Mouse (Mus musculus): ENCODE results near the gene Gm136. TPM values are rescaled to one million over a fixed set of nuclear protein-coding genes. Genes with fewer than 3 reads are reported as not detected.
"Not testable (repeated sequence)": the region's sequence is repeated elsewhere in the genome, so short reads cannot be mapped to it uniquely, and the experiment has no call there.

Gene Gm136
- total and polyA plus RNA-seq, 3 experiments, result not detected

GRCm38 (mm10) chr4:34734461-34734860 lies 21.6 kb downstream of the Gm136 start:
- H3K36me3 ChIP-seq (replicated peaks), result no peaks in the 10 kb centered on the region
- H3K9me3 ChIP-seq (replicated peaks), result no peaks in the 10 kb centered on the region
- H3K27me3 ChIP-seq (ENCODE audit: insufficient read depth, low read length), result peaks cover 26% of the 10 kb centered on the region
- TF ChIP-seq CTCF (IDR thresholded peaks at IDR 0.05; ENCODE audit: low read depth, low read length) (no peak), TAL1 (conservative IDR thresholded peaks at IDR 0.05; ENCODE audit: low read depth, low read length) (no peak), POLR2AphosphoS5 (IDR thresholded peaks at IDR 0.05; ENCODE audit: insufficient replicate concordance, low read depth, low read length) (no peak)
- peaks cover 8% of the 10 kb centered on the region for H3K4me1 ChIP-seq (ENCODE audit: insufficient read depth, low read depth, low read length)
- no peak overlapping the region for H3K4me3 ChIP-seq (ENCODE audit: low read depth, low read length)
- DNase-seq (ENCODE audit: low spot score), result no peak
- ATAC-seq (ENCODE audit: extremely low read depth, insufficient number of reproducible peaks, low FRiP score, poor library complexity, severe bottlenecking), result no peak

- not testable (repeated sequence) for ATAC-seq (ENCODE audit: extremely low read depth, insufficient number of reproducible peaks, low FRiP score, poor library complexity, severe bottlenecking); H3K4me1 ChIP-seq (ENCODE audit: insufficient read depth, low read depth, low read length); DNase-seq (ENCODE audit: low spot score); H3K36me3 ChIP-seq (replicated peaks); H3K4me3 ChIP-seq (ENCODE audit: low read depth, low read length); H3K9me3 ChIP-seq (replicated peaks)
- peaks cover 16% of the 10 kb centered on the region for H3K27me3 ChIP-seq (ENCODE audit: insufficient read depth, low read length)
Observed at GRCm38 (mm10) chr4:34733415-34733814, 22.6 kb downstream of the Gm136 start.

GRCm38 (mm10) chr4:34729851-34730341 lies 26.2 kb downstream of the Gm136 start, which contains the start of gene Cfap206:
Gene Cfap206, minus strand, starts transcription at chr4:34730206.
- ATAC-seq (ENCODE audit: extremely low read depth, insufficient number of reproducible peaks, low FRiP score, poor library complexity, severe bottlenecking) (no peak; the same call in 1 of the 2 replicates), DNase-seq (ENCODE audit: low spot score) (peak; percentile 12)
- no peak for TF ChIP-seq TAL1 (conservative IDR thresholded peaks at IDR 0.05; ENCODE audit: low read depth, low read length)
- no peak for TF ChIP-seq CTCF (IDR thresholded peaks at IDR 0.05; ENCODE audit: low read depth, low read length)
- TF ChIP-seq POLR2AphosphoS5 (IDR thresholded peaks at IDR 0.05; ENCODE audit: insufficient replicate concordance, low read depth, low read length), result no peak
- TF ChIP-seq GATA1 (IDR thresholded peaks at IDR 0.05; ENCODE audit: borderline replicate concordance, low read length), result no peak
- no peak for TF ChIP-seq GATA2 (IDR thresholded peaks at IDR 0.05; ENCODE audit: borderline replicate concordance, low read depth, low read length)

GRCm38 (mm10) chr4:34725710-34726109 lies 30.4 kb downstream of the Gm136 start:
- H3K9me3 ChIP-seq (replicated peaks); DNase-seq (ENCODE audit: low spot score); H3K4me3 ChIP-seq (ENCODE audit: low read depth, low read length); H3K36me3 ChIP-seq (replicated peaks); H3K4me1 ChIP-seq (ENCODE audit: insufficient read depth, low read depth, low read length); ATAC-seq (ENCODE audit: extremely low read depth, insufficient number of reproducible peaks, low FRiP score, poor library complexity, severe bottlenecking): not testable (repeated sequence)
- peaks cover 15% of the 10 kb centered on the region for H3K27me3 ChIP-seq (ENCODE audit: insufficient read depth, low read length)

More at GRCm38 (mm10) chr4:34729851-34730341, 26.2 kb downstream of the Gm136 start, which contains the start of gene Cfap206:
- H3K36me3 ChIP-seq (replicated peaks), result no peaks in the 10 kb centered on the region
- H3K4me3 ChIP-seq (ENCODE audit: low read depth, low read length), result peak within 1 kb of the TSS; percentile 64; the same call in 1 of the 2 replicates
- H3K9me3 ChIP-seq (replicated peaks), result no peaks in the 10 kb centered on the region
- H3K4me1 ChIP-seq (ENCODE audit: insufficient read depth, low read depth, low read length), result peaks cover 8% of the 10 kb centered on the region
- peaks cover 13% of the 10 kb centered on the region for H3K27me3 ChIP-seq (ENCODE audit: insufficient read depth, low read length)

- no peak for TF ChIP-seq GATA2 (IDR thresholded peaks at IDR 0.05; ENCODE audit: borderline replicate concordance, low read depth, low read length)
- TF ChIP-seq POLR2AphosphoS5 (IDR thresholded peaks at IDR 0.05; ENCODE audit: insufficient replicate concordance, low read depth, low read length), result no peak
- TF ChIP-seq TAL1 (conservative IDR thresholded peaks at IDR 0.05; ENCODE audit: low read depth, low read length), result no peak
- TF ChIP-seq GATA1 (IDR thresholded peaks at IDR 0.05; ENCODE audit: borderline replicate concordance, low read length), result no peak
- TF ChIP-seq CTCF (IDR thresholded peaks at IDR 0.05; ENCODE audit: low read depth, low read length), result no peak
- peaks cover 8% of the 10 kb centered on the region for H3K27me3 ChIP-seq (ENCODE audit: insufficient read depth, low read length)
- H3K36me3 ChIP-seq (replicated peaks), result no peaks in the 10 kb centered on the region
- no peak overlapping the region for H3K4me3 ChIP-seq (ENCODE audit: low read depth, low read length)
- ATAC-seq (ENCODE audit: extremely low read depth, insufficient number of reproducible peaks, low FRiP score, poor library complexity, severe bottlenecking) (no peak), DNase-seq (ENCODE audit: low spot score) (no peak)
- H3K4me1 ChIP-seq (ENCODE audit: insufficient read depth, low read depth, low read length), result no peaks in the 10 kb centered on the region
- H3K9me3 ChIP-seq (replicated peaks), result peaks cover 7% of the 10 kb centered on the region
Observed at GRCm38 (mm10) chr4:34724306-34724705, 31.8 kb downstream of the Gm136 start.

GRCm38 (mm10) chr4:34723186-34723585 lies 32.9 kb downstream of the Gm136 start:
- Histone ChIP-seq H3K4me3 (ENCODE audit: low read depth, low read length) (no peak overlapping the region), H3K4me1 (ENCODE audit: insufficient read depth, low read depth, low read length) (no peaks in the 10 kb centered on the region), H3K27me3 (ENCODE audit: insufficient read depth, low read length) (peaks cover 8% of the 10 kb centered on the region), H3K9me3 (replicated peaks) (peaks cover 7% of the 10 kb centered on the region), H3K36me3 (replicated peaks) (no peaks in the 10 kb centered on the region)
- no peak for ATAC-seq (ENCODE audit: extremely low read depth, insufficient number of reproducible peaks, low FRiP score, poor library complexity, severe bottlenecking)
- TF ChIP-seq GATA2 (IDR thresholded peaks at IDR 0.05; ENCODE audit: borderline replicate concordance, low read depth, low read length), result no peak
- no peak for TF ChIP-seq GATA1 (IDR thresholded peaks at IDR 0.05; ENCODE audit: borderline replicate concordance, low read length)
- TF ChIP-seq POLR2AphosphoS5 (IDR thresholded peaks at IDR 0.05; ENCODE audit: insufficient replicate concordance, low read depth, low read length), result no peak
- TF ChIP-seq TAL1 (conservative IDR thresholded peaks at IDR 0.05; ENCODE audit: low read depth, low read length), result no peak
- TF ChIP-seq CTCF (IDR thresholded peaks at IDR 0.05; ENCODE audit: low read depth, low read length), result no peak
- DNase-seq (ENCODE audit: low spot score), result no peak
